Mouse (Mus musculus): ENCODE measurements around the gene Sae1.
A peak's percentile ranks its signal among the peaks of the same experiment; 100 is the strongest.

Gene Sae1

GRCm38 (mm10) chr7:16349999-16350398, 37.6 kb downstream of the Sae1 start:
- peak; percentile 37 for DNase-seq

GRCm38 (mm10) chr7:16345297-16345696, 42.3 kb downstream of the Sae1 start:
- DNase-seq = no peak

- DNase-seq = no peak
Measured at GRCm38 (mm10) chr7:16344598-16344997, 43.0 kb downstream of the Sae1 start.

- DNase-seq = no peak
Measured at GRCm38 (mm10) chr7:16337733-16338132, 49.9 kb downstream of the Sae1 start.

GRCm38 (mm10) chr7:16329146-16329545, 58.5 kb downstream of the Sae1 start:
- DNase-seq = no peak

GRCm38 (mm10) chr7:16326607-16326971, 61.0 kb downstream of the Sae1 start:
- no peak for DNase-seq

GRCm38 (mm10) chr7:16325920-16326606, 61.5 kb downstream of the Sae1 start:
- DNase-seq = peak; percentile 77

- peak; percentile 31 for DNase-seq
Measured at GRCm38 (mm10) chr7:16324661-16325060, 62.9 kb downstream of the Sae1 start.

GRCm38 (mm10) chr7:16320479-16320878, 67.1 kb downstream of the Sae1 start:
- DNase-seq = no peak

- no peak for DNase-seq
Measured at GRCm38 (mm10) chr7:16319216-16319615, 68.4 kb downstream of the Sae1 start.

GRCm38 (mm10) chr7:16317094-16317493, 70.5 kb downstream of the Sae1 start:
- no peak for DNase-seq

GRCm38 (mm10) chr7:16315222-16315759, 72.3 kb downstream of the Sae1 start:
- peak; percentile 51 for DNase-seq

- DNase-seq = no peak
Measured at GRCm38 (mm10) chr7:16314221-16314775, 73.3 kb downstream of the Sae1 start.

GRCm38 (mm10) chr7:16313481-16314220, 74.0 kb downstream of the Sae1 start:
- DNase-seq = peak; percentile 91

GRCm38 (mm10) chr7:16312672-16313311, 74.8 kb downstream of the Sae1 start:
- peak; percentile 89 for DNase-seq

GRCm38 (mm10) chr7:16312011-16312671, 75.5 kb downstream of the Sae1 start:
- peak; percentile 67 for DNase-seq

GRCm38 (mm10) chr7:16311453-16312004, 76.1 kb downstream of the Sae1 start:
- peak; percentile 43 for DNase-seq

- peak; percentile 54 for DNase-seq
Measured at GRCm38 (mm10) chr7:16310521-16311452, 76.8 kb downstream of the Sae1 start.

- peak; percentile 91 for DNase-seq
Measured at GRCm38 (mm10) chr7:16310020-16310520, 77.5 kb downstream of the Sae1 start.

GRCm38 (mm10) chr7:16309318-16310019, 78.1 kb downstream of the Sae1 start:
- peak; percentile 96 for DNase-seq
